Mouse (Mus musculus): ENCODE measurements around the gene Ppm1h. TPM values are rescaled to one million over a fixed set of nuclear protein-coding genes. Genes with fewer than 3 reads are reported as not detected.

Ppm1h gene
- total and polyA plus RNA-seq, 3 experiments, result 9.5 to 29.3 (median 16.0) TPM

- DNase-seq, result no peak
Measured at GRCm38 (mm10) chr10:122744970-122745369, 66.4 kb downstream of the Ppm1h start.

- no peak for DNase-seq
Measured at GRCm38 (mm10) chr10:122746211-122746610, 67.6 kb downstream of the Ppm1h start.

- no peak for DNase-seq
Measured at GRCm38 (mm10) chr10:122747151-122747925, 68.8 kb downstream of the Ppm1h start.

GRCm38 (mm10) chr10:122748361-122748951 is 69.9 kb downstream of the Ppm1h start:
- no peak for DNase-seq

- DNase-seq, result no peak
Measured at GRCm38 (mm10) chr10:122749071-122749470, 70.5 kb downstream of the Ppm1h start.

- no peak for DNase-seq
Measured at GRCm38 (mm10) chr10:122749876-122750275, 71.3 kb downstream of the Ppm1h start.

- no peak for DNase-seq
Measured at GRCm38 (mm10) chr10:122752950-122753923, 74.7 kb downstream of the Ppm1h start.

- no peak for DNase-seq
Measured at GRCm38 (mm10) chr10:122753924-122754307, 75.4 kb downstream of the Ppm1h start.

- no peak for DNase-seq
Measured at GRCm38 (mm10) chr10:122754967-122755366, 76.4 kb downstream of the Ppm1h start.

- DNase-seq, result no peak
Measured at GRCm38 (mm10) chr10:122756879-122757530, 78.4 kb downstream of the Ppm1h start.

GRCm38 (mm10) chr10:122757727-122758126 is 79.2 kb downstream of the Ppm1h start:
- no peak for DNase-seq

GRCm38 (mm10) chr10:122758346-122758745 is 79.8 kb downstream of the Ppm1h start:
- no peak for DNase-seq

- no peak for DNase-seq
Measured at GRCm38 (mm10) chr10:122759729-122760128, 81.2 kb downstream of the Ppm1h start.

- no peak for DNase-seq
Measured at GRCm38 (mm10) chr10:122760469-122761307, 82.1 kb downstream of the Ppm1h start.

- DNase-seq, result no peak
Measured at GRCm38 (mm10) chr10:122762772-122763511, 84.4 kb downstream of the Ppm1h start.

- DNase-seq, result no peak
Measured at GRCm38 (mm10) chr10:122763596-122763995, 85.0 kb downstream of the Ppm1h start.

- no peak for DNase-seq
Measured at GRCm38 (mm10) chr10:122764653-122765052, 86.1 kb downstream of the Ppm1h start.

GRCm38 (mm10) chr10:122765521-122765920 is 87.0 kb downstream of the Ppm1h start:
- DNase-seq, result no peak

GRCm38 (mm10) chr10:122765992-122766391 is 87.4 kb downstream of the Ppm1h start:
- DNase-seq, result no peak

- DNase-seq, result peak; percentile 24
Measured at GRCm38 (mm10) chr10:122768204-122768892, 89.8 kb downstream of the Ppm1h start.

Measured in adrenal gland, adult 2 months (tissue).